Mouse (Mus musculus) telencephalon, adult 2 months (tissue): ENCODE results near the gene Supt20.
"Not testable (repeated sequence)": the region's sequence is repeated elsewhere in the genome, so short reads cannot be mapped to it uniquely, and the experiment has no call there.

Source experiments
- DNase-seq: peaks from one replicate; pipeline ENCODE4 v3.0.0-alpha.2; 2011; ENCODE audit warnings: low read depth, low spot score

The Supt20 gene

GRCm38 (mm10) chr3:54699759-54700301 is 7.2 kb downstream of the Supt20 start:
- DNase-seq, result no peak

GRCm38 (mm10) chr3:54704106-54704505 is 11.5 kb downstream of the Supt20 start:
- not testable (repeated sequence) for DNase-seq

GRCm38 (mm10) chr3:54708972-54709371 is 16.4 kb downstream of the Supt20 start:
- DNase-seq, result no peak

- no peak for DNase-seq
Observed at GRCm38 (mm10) chr3:54714253-54714652, 21.6 kb downstream of the Supt20 start, which contains the start of gene Gm21958. TSS of gene Gm21958 (minus strand) at chr3:54714353.

- DNase-seq, result peak; percentile 72
Observed at GRCm38 (mm10) chr3:54715461-54715860, 22.9 kb downstream of the Supt20 start.

GRCm38 (mm10) chr3:54717348-54717747 is 24.7 kb downstream of the Supt20 start:
- DNase-seq, result no peak

- no peak for DNase-seq
Observed at GRCm38 (mm10) chr3:54718947-54719346, 26.3 kb downstream of the Supt20 start.

GRCm38 (mm10) chr3:54723741-54724500 is 31.3 kb downstream of the Supt20 start:
- DNase-seq, result no peak

GRCm38 (mm10) chr3:54725344-54725743 is 32.7 kb downstream of the Supt20 start:
- no peak for DNase-seq

GRCm38 (mm10) chr3:54727588-54727987 is 35.0 kb downstream of the Supt20 start:
- no peak for DNase-seq

GRCm38 (mm10) chr3:54728100-54728499 is 35.5 kb downstream of the Supt20 start:
- DNase-seq, result no peak

GRCm38 (mm10) chr3:54731626-54732150 is 39.1 kb downstream of the Supt20 start:
- DNase-seq, result no peak

- no peak for DNase-seq
Observed at GRCm38 (mm10) chr3:54732371-54732770, 39.8 kb downstream of the Supt20 start.

GRCm38 (mm10) chr3:54734411-54735246 is 42.0 kb downstream of the Supt20 start:
- DNase-seq, result no peak

- no peak for DNase-seq
Observed at GRCm38 (mm10) chr3:54735247-54736046, 42.8 kb downstream of the Supt20 start, which contains the start of the genes Exosc8 and Alg5. TSS of gene Exosc8 (minus strand) at chr3:54735393. TSS of gene Alg5 (plus strand) at chr3:54735539.

- DNase-seq, result no peak
Observed at GRCm38 (mm10) chr3:54736101-54736927, 43.7 kb downstream of the Supt20 start.

GRCm38 (mm10) chr3:54737317-54737716 is 44.7 kb downstream of the Supt20 start:
- DNase-seq, result no peak

GRCm38 (mm10) chr3:54741965-54742364 is 49.4 kb downstream of the Supt20 start:
- no peak for DNase-seq

- no peak for DNase-seq
Observed at GRCm38 (mm10) chr3:54745799-54746198, 53.2 kb downstream of the Supt20 start.

- DNase-seq, result no peak
Observed at GRCm38 (mm10) chr3:54753411-54753810, 60.8 kb downstream of the Supt20 start.
